Mouse (Mus musculus) R1 (cell line): ENCODE measurements around the gene Ctsj.
"Not testable (repeated sequence)": the region's sequence is repeated elsewhere in the genome, so short reads cannot be mapped to it uniquely, and the experiment has no call there.

Experiments
- DNase-seq: peaks from one replicate; pipeline ENCODE4 v3.0.0-alpha.2; 2018; ENCODE audit warnings: low read depth, low spot score

Gene Ctsj

GRCm38 (mm10) chr13:61005859-61006258 is at the start of gene Ctsj:
Ctsj (minus strand) TSS chr13:61005959.
- DNase-seq, result no peak

GRCm38 (mm10) chr13:61040531-61040930 is 34.8 kb upstream of the Ctsj start, which contains the start of gene Ctsq:
Ctsq (minus strand) TSS chr13:61040631.
- no peak for DNase-seq

GRCm38 (mm10) chr13:61022785-61023184 is 17.0 kb upstream of the Ctsj start:
- no peak for DNase-seq

GRCm38 (mm10) chr13:61021844-61022243 is 16.1 kb upstream of the Ctsj start:
- DNase-seq, result no peak

GRCm38 (mm10) chr13:61010171-61010570 is 4.4 kb upstream of the Ctsj start:
- no peak for DNase-seq

- peak; percentile 17 for DNase-seq
Observed at GRCm38 (mm10) chr13:60997600-60997999, 8.2 kb downstream of the Ctsj start.

- not testable (repeated sequence) for DNase-seq
Observed at GRCm38 (mm10) chr13:60986915-60987314, 18.8 kb downstream of the Ctsj start.

- DNase-seq, result peak; percentile 41
Observed at GRCm38 (mm10) chr13:60972319-60972718, 33.4 kb downstream of the Ctsj start.

- DNase-seq, result not testable (repeated sequence)
Observed at GRCm38 (mm10) chr13:60963985-60964384, 41.8 kb downstream of the Ctsj start.

- DNase-seq, result no peak
Observed at GRCm38 (mm10) chr13:60961706-60962105, 44.1 kb downstream of the Ctsj start.
